Mouse (Mus musculus): ENCODE data around the gene Rrp7a.

Rrp7a gene

GRCm38 (mm10) chr15:83086636-83087328, 35.8 kb downstream of the Rrp7a start:
- in situ Hi-C loops (cut with MboI; ENCODE audit: low pct_unique_long_range_greater_than_20kb in 1 of 2, low sequenced_read_pairs in 2 of 2, unreplicated experiment in 1 of 2) = no loop called here

- in situ Hi-C loops (cut with MboI; ENCODE audit: low pct_unique_long_range_greater_than_20kb in 1 of 2, low sequenced_read_pairs in 2 of 2, unreplicated experiment in 1 of 2) = no loop called here
Observed at GRCm38 (mm10) chr15:83085901-83086300, 36.7 kb downstream of the Rrp7a start.

GRCm38 (mm10) chr15:83084022-83084640, 38.5 kb downstream of the Rrp7a start:
- in situ Hi-C loops (cut with MboI; ENCODE audit: low pct_unique_long_range_greater_than_20kb in 1 of 2, low sequenced_read_pairs in 2 of 2, unreplicated experiment in 1 of 2) = no loop called here

- in situ Hi-C loops (cut with MboI; ENCODE audit: low pct_unique_long_range_greater_than_20kb in 1 of 2, low sequenced_read_pairs in 2 of 2, unreplicated experiment in 1 of 2) = no loop called here
Observed at GRCm38 (mm10) chr15:83083530-83083929, 39.1 kb downstream of the Rrp7a start.

GRCm38 (mm10) chr15:83075607-83076525, 46.7 kb downstream of the Rrp7a start:
- in situ Hi-C loops (cut with MboI; ENCODE audit: low pct_unique_long_range_greater_than_20kb in 1 of 2, low sequenced_read_pairs in 2 of 2, unreplicated experiment in 1 of 2) = loop anchor here in 1 of 2 experiments (10.0 kb wide), 1 partner anchor 129 kb away; no protein-coding TSS in a partner anchor

GRCm38 (mm10) chr15:83074179-83074578, 48.4 kb downstream of the Rrp7a start:
- in situ Hi-C loops (cut with MboI; ENCODE audit: low pct_unique_long_range_greater_than_20kb in 1 of 2, low sequenced_read_pairs in 2 of 2, unreplicated experiment in 1 of 2) = loop anchor here (10.0 to 25.0 kb wide), 2 partner anchors 131 to 787 kb away; partner anchors contain the start of gene Wbp2nl (in 1 of the 2)

GRCm38 (mm10) chr15:83071752-83072151, 50.8 kb downstream of the Rrp7a start:
- in situ Hi-C loops (cut with MboI; ENCODE audit: low pct_unique_long_range_greater_than_20kb in 1 of 2, low sequenced_read_pairs in 2 of 2, unreplicated experiment in 1 of 2) = loop anchor here (10.0 to 25.0 kb wide), 2 partner anchors 133 to 784 kb away; partner anchors contain the start of gene Wbp2nl (in 1 of the 2)

GRCm38 (mm10) chr15:83070942-83071341, 51.7 kb downstream of the Rrp7a start:
- in situ Hi-C loops (cut with MboI; ENCODE audit: low pct_unique_long_range_greater_than_20kb in 1 of 2, low sequenced_read_pairs in 2 of 2, unreplicated experiment in 1 of 2) = loop anchor here (10.0 to 25.0 kb wide), 2 partner anchors 134 to 784 kb away; partner anchors contain the start of gene Wbp2nl (in 1 of the 2)

- in situ Hi-C loops (cut with MboI; ENCODE audit: low pct_unique_long_range_greater_than_20kb in 1 of 2, low sequenced_read_pairs in 2 of 2, unreplicated experiment in 1 of 2) = loop anchor here in 1 of 2 experiments (25.0 kb wide), 1 partner anchor 781 kb away; the partner anchor contains the start of gene Wbp2nl
Observed at GRCm38 (mm10) chr15:83068270-83068669, 54.3 kb downstream of the Rrp7a start.

- in situ Hi-C loops (cut with MboI; ENCODE audit: low pct_unique_long_range_greater_than_20kb in 1 of 2, low sequenced_read_pairs in 2 of 2, unreplicated experiment in 1 of 2) = loop anchor here in 1 of 2 experiments (25.0 kb wide), 1 partner anchor 778 kb away; the partner anchor contains the start of gene Wbp2nl
Observed at GRCm38 (mm10) chr15:83065543-83065942, 57.1 kb downstream of the Rrp7a start.
